Mouse (Mus musculus) liver, embryonic 16.5 days (tissue): ENCODE results near the gene Dlgap1. TPM values are rescaled to one million over a fixed set of nuclear protein-coding genes. Genes with fewer than 3 reads are reported as not detected.

ENCODE experiments used
- ATAC-seq: fragments of 200-750 bp; cut with Nextera tagmentation; 2 replicates; pipeline ENCODE4 v1.8.0; 2017; ENCODE audit warnings: low read depth, mild to moderate bottlenecking, moderate number of reproducible peaks, moderate library complexity
- H3K27ac ChIP-seq: fragments of 300-500 bp; sonication (generic); 2 replicates; pipeline ENCODE4 v1.5.1; 2014; ENCODE audit warnings: mild to moderate bottlenecking, low read length
- H3K27me3 ChIP-seq: fragments of 300-500 bp; sonication (generic); 2 replicates; pipeline ENCODE4 v1.6.1; 2014; ENCODE audit warnings: low read depth, low read length, mixed read lengths; ENCODE audit not compliant: control insufficient read depth, insufficient read depth
- H3K36me3 ChIP-seq: fragments of 300-500 bp; sonication (generic); 2 replicates; pipeline ENCODE4 v1.6.1; 2014; ENCODE audit warnings: mild to moderate bottlenecking; ENCODE audit not compliant: control insufficient read depth, insufficient read depth
- H3K4me1 ChIP-seq: fragments of 300-500 bp; sonication (generic); 2 replicates; pipeline ENCODE4 v1.6.1; 2014; ENCODE audit warnings: low read depth, low read length, mixed read lengths; ENCODE audit not compliant: control insufficient read depth
- H3K4me2 ChIP-seq: fragments of 300-500 bp; sonication (generic); 2 replicates; pipeline ENCODE4 v1.6.1; 2014; ENCODE audit warnings: low read depth, low read length, mixed read lengths
- H3K4me3 ChIP-seq: fragments of 300-500 bp; sonication (generic); 2 replicates; pipeline ENCODE4 v1.5.1; 2014; ENCODE audit warnings: low read depth, mild to moderate bottlenecking, low read length
- H3K9ac ChIP-seq: fragments of 300-500 bp; sonication (generic); 2 replicates; pipeline ENCODE4 v1.6.1; 2014; ENCODE audit warnings: low read depth, low read length
- H3K9me3 ChIP-seq: fragments of 300-500 bp; sonication (generic); replicated peaks from 2 replicates; pipeline ENCODE4 v1.6.1; 2016; ENCODE audit warnings: low read length; ENCODE audit not compliant: control insufficient read depth
- WGBS: fragments of 180-500 bp; shearing (Covaris S2); extraction: QIAGEN DNeasy Blood & Tissue Kit; methylation state at CpG from one replicate; pipeline ENCODE4 v1.1.7; 2014; ENCODE audit not compliant: insufficient replicate concordance; 5-methylcytosine and 5-hydroxymethylcytosine counted together
- polyA plus RNA-seq: library from polyadenylated mRNA; unstranded; fragments of >200 nt; fragmentation: Nextera tagmentation; extraction: Ambion mirVana; gene quantifications from 2 replicates; pipeline ENCODE4 v1.2.1, GENCODE M21; 2015

The Dlgap1 gene
- polyA plus RNA-seq, 1 experiment from 2014 or later, result 0.09 TPM

- Histone ChIP-seq H3K4me3 (no peak overlapping the region), H3K36me3 (no peaks in the 10 kb centered on the region), H3K4me1 (no peaks in the 10 kb centered on the region), H3K27me3 (no peaks in the 10 kb centered on the region), H3K4me2 (no peak overlapping the region), H3K27ac (no peak overlapping the region), H3K9me3 (no peaks in the 10 kb centered on the region), H3K9ac (no peak overlapping the region)
- 41% methylated on average over 6 of the region's 6 CpGs for WGBS
- ATAC-seq, result no peak
Measured at GRCm38 (mm10) chr17:70794722-70795121, 825.8 kb downstream of the Dlgap1 start.

- no peaks in the 10 kb centered on the region for H3K27me3 ChIP-seq
- no peaks in the 10 kb centered on the region for H3K4me1 ChIP-seq
- no peak overlapping the region for H3K27ac ChIP-seq
- H3K4me2 ChIP-seq, result no peak overlapping the region
- ATAC-seq, result no peak
- H3K36me3 ChIP-seq, result no peaks in the 10 kb centered on the region
- H3K9me3 ChIP-seq, result no peaks in the 10 kb centered on the region
- no peak overlapping the region for H3K4me3 ChIP-seq
- H3K9ac ChIP-seq, result no peak overlapping the region
- 59% methylated on average over 4 of the region's 4 CpGs for WGBS
Measured at GRCm38 (mm10) chr17:70795196-70795595, 826.3 kb downstream of the Dlgap1 start.

GRCm38 (mm10) chr17:70796940-70797772, 828.3 kb downstream of the Dlgap1 start:
- Histone ChIP-seq H3K4me3 (no peak overlapping the region), H3K9me3 (no peaks in the 10 kb centered on the region), H3K4me2 (no peak overlapping the region), H3K27ac (no peak overlapping the region), H3K36me3 (no peaks in the 10 kb centered on the region), H3K4me1 (no peaks in the 10 kb centered on the region), H3K27me3 (no peaks in the 10 kb centered on the region), H3K9ac (no peak overlapping the region)
- WGBS, result 57% methylated on average over 8 of the region's 8 CpGs
- 0 out of 2 replicates have a peak, but pooled peaks have one; percentile 16 for ATAC-seq

GRCm38 (mm10) chr17:70797773-70798045, 828.8 kb downstream of the Dlgap1 start:
- no peak for ATAC-seq
- no peaks in the 10 kb centered on the region for H3K9me3 ChIP-seq
- WGBS, result 59% methylated on average over 1 of the region's 1 CpGs

GRCm38 (mm10) chr17:70799266-70799665, 830.4 kb downstream of the Dlgap1 start:
- Histone ChIP-seq H3K4me3 (no peak overlapping the region), H3K9ac (no peak overlapping the region), H3K4me2 (no peak overlapping the region), H3K27me3 (no peaks in the 10 kb centered on the region), H3K4me1 (no peaks in the 10 kb centered on the region), H3K27ac (no peak overlapping the region), H3K9me3 (no peaks in the 10 kb centered on the region), H3K36me3 (no peaks in the 10 kb centered on the region)
- ATAC-seq, result no peak
- 35% methylated on average over 4 of the region's 4 CpGs for WGBS

More at GRCm38 (mm10) chr17:70797773-70798045, 828.8 kb downstream of the Dlgap1 start:
- Histone ChIP-seq H3K4me2 (no peak overlapping the region), H3K4me3 (no peak overlapping the region), H3K36me3 (no peaks in the 10 kb centered on the region), H3K9ac (no peak overlapping the region), H3K27me3 (no peaks in the 10 kb centered on the region), H3K27ac (no peak overlapping the region), H3K4me1 (no peaks in the 10 kb centered on the region)

- H3K9ac ChIP-seq, result no peak overlapping the region
- no peaks in the 10 kb centered on the region for H3K36me3 ChIP-seq
- no peaks in the 10 kb centered on the region for H3K27me3 ChIP-seq
- ATAC-seq, result no peak
- no peak overlapping the region for H3K4me3 ChIP-seq
- no peaks in the 10 kb centered on the region for H3K4me1 ChIP-seq
- 70% methylated on average over 14 of the region's 14 CpGs for WGBS
- no peak overlapping the region for H3K27ac ChIP-seq
- H3K9me3 ChIP-seq, result no peaks in the 10 kb centered on the region
- H3K4me2 ChIP-seq, result no peak overlapping the region
Measured at GRCm38 (mm10) chr17:70802022-70802421, 833.1 kb downstream of the Dlgap1 start.

- Histone ChIP-seq H3K9me3 (no peaks in the 10 kb centered on the region), H3K27me3 (no peaks in the 10 kb centered on the region), H3K4me2 (no peak overlapping the region), H3K4me3 (no peak overlapping the region), H3K9ac (no peak overlapping the region), H3K36me3 (no peaks in the 10 kb centered on the region), H3K4me1 (no peaks in the 10 kb centered on the region), H3K27ac (no peak overlapping the region)
- WGBS, result 77% methylated on average over 9 of the region's 9 CpGs
- ATAC-seq, result no peak
Measured at GRCm38 (mm10) chr17:70805866-70806265, 837.0 kb downstream of the Dlgap1 start.

- Histone ChIP-seq H3K4me2 (no peak overlapping the region), H3K27ac (no peak overlapping the region), H3K36me3 (no peaks in the 10 kb centered on the region), H3K4me1 (no peaks in the 10 kb centered on the region), H3K27me3 (no peaks in the 10 kb centered on the region), H3K9ac (no peak overlapping the region), H3K4me3 (no peak overlapping the region), H3K9me3 (no peaks in the 10 kb centered on the region)
- ATAC-seq, result no peak
- 64% methylated on average over 2 of the region's 2 CpGs for WGBS
Measured at GRCm38 (mm10) chr17:70806600-70806999, 837.7 kb downstream of the Dlgap1 start.

- H3K27me3 ChIP-seq, result no peaks in the 10 kb centered on the region
- no peak overlapping the region for H3K4me3 ChIP-seq
- no peak overlapping the region for H3K27ac ChIP-seq
- ATAC-seq, result no peak
- 66% methylated on average over 1 of the region's 1 CpGs for WGBS
- no peaks in the 10 kb centered on the region for H3K36me3 ChIP-seq
- no peak overlapping the region for H3K4me2 ChIP-seq
- H3K9ac ChIP-seq, result no peak overlapping the region
- H3K9me3 ChIP-seq, result no peaks in the 10 kb centered on the region
- H3K4me1 ChIP-seq, result no peaks in the 10 kb centered on the region
Measured at GRCm38 (mm10) chr17:70807885-70808284, 839.0 kb downstream of the Dlgap1 start.
